Mouse (Mus musculus): ENCODE measurements around the gene Pram1. TPM values are rescaled to one million over a fixed set of nuclear protein-coding genes. Genes with fewer than 3 reads are reported as not detected.
A peak's percentile ranks its signal among the peaks of the same experiment; 100 is the strongest.

The Pram1 gene
- polyA plus RNA-seq, 1 experiment, result 0.82 TPM

- DNase-seq (ENCODE audit: low read depth), result no peak
- no peak for TF ChIP-seq CTCF (IDR thresholded peaks at IDR 0.05; ENCODE audit: borderline replicate concordance, extremely low read depth, insufficient read depth, insufficient read length)
- no peak for TF ChIP-seq POLR2A (IDR thresholded peaks at IDR 0.05; ENCODE audit: borderline replicate concordance, extremely low read depth, insufficient read depth, insufficient read length, poor library complexity, severe bottlenecking)
These were observed 36.0 kb downstream of the Pram1 start for GRCm38 (mm10) chr17:33673837-33674236.

GRCm38 (mm10) chr17:33675452-33675851 lies 37.6 kb downstream of the Pram1 start:
- TF ChIP-seq POLR2A (IDR thresholded peaks at IDR 0.05; ENCODE audit: borderline replicate concordance, extremely low read depth, insufficient read depth, insufficient read length, poor library complexity, severe bottlenecking), result no peak
- no peak for TF ChIP-seq CTCF (IDR thresholded peaks at IDR 0.05; ENCODE audit: borderline replicate concordance, extremely low read depth, insufficient read depth, insufficient read length)
- DNase-seq (ENCODE audit: low read depth), result no peak

- TF ChIP-seq POLR2A (IDR thresholded peaks at IDR 0.05; ENCODE audit: borderline replicate concordance, extremely low read depth, insufficient read depth, insufficient read length, poor library complexity, severe bottlenecking) (no peak), CTCF (IDR thresholded peaks at IDR 0.05; ENCODE audit: borderline replicate concordance, extremely low read depth, insufficient read depth, insufficient read length) (no peak)
These were observed 38.2 kb downstream of the Pram1 start for GRCm38 (mm10) chr17:33676086-33676485.

GRCm38 (mm10) chr17:33678771-33679170 lies 40.9 kb downstream of the Pram1 start:
- TF ChIP-seq CTCF (IDR thresholded peaks at IDR 0.05; ENCODE audit: borderline replicate concordance, extremely low read depth, insufficient read depth, insufficient read length) (no peak), POLR2A (IDR thresholded peaks at IDR 0.05; ENCODE audit: borderline replicate concordance, extremely low read depth, insufficient read depth, insufficient read length, poor library complexity, severe bottlenecking) (no peak)
- DNase-seq (ENCODE audit: low read depth), result no peak

More at GRCm38 (mm10) chr17:33676086-33676485, 38.2 kb downstream of the Pram1 start:
- no peak for DNase-seq (ENCODE audit: low read depth)

GRCm38 (mm10) chr17:33681767-33682166 lies 43.9 kb downstream of the Pram1 start:
- DNase-seq (ENCODE audit: low read depth), result no peak

GRCm38 (mm10) chr17:33684671-33685231 lies 46.9 kb downstream of the Pram1 start:
- DNase-seq (ENCODE audit: low read depth), result peak; percentile 89
- no peak for TF ChIP-seq POLR2A (IDR thresholded peaks at IDR 0.05; ENCODE audit: borderline replicate concordance, extremely low read depth, insufficient read depth, insufficient read length, poor library complexity, severe bottlenecking)
- peak; percentile 53; the same call in 1 of the 2 replicates for TF ChIP-seq CTCF (IDR thresholded peaks at IDR 0.05; ENCODE audit: borderline replicate concordance, extremely low read depth, insufficient read depth, insufficient read length)

More at GRCm38 (mm10) chr17:33681767-33682166, 43.9 kb downstream of the Pram1 start:
- TF ChIP-seq POLR2A (IDR thresholded peaks at IDR 0.05; ENCODE audit: borderline replicate concordance, extremely low read depth, insufficient read depth, insufficient read length, poor library complexity, severe bottlenecking) (no peak), CTCF (IDR thresholded peaks at IDR 0.05; ENCODE audit: borderline replicate concordance, extremely low read depth, insufficient read depth, insufficient read length) (no peak)

- TF ChIP-seq CTCF (IDR thresholded peaks at IDR 0.05; ENCODE audit: borderline replicate concordance, extremely low read depth, insufficient read depth, insufficient read length), result no peak
- peak; percentile 70; the same call in 1 of the 2 replicates for TF ChIP-seq POLR2A (IDR thresholded peaks at IDR 0.05; ENCODE audit: borderline replicate concordance, extremely low read depth, insufficient read depth, insufficient read length, poor library complexity, severe bottlenecking)
- DNase-seq (ENCODE audit: low read depth), result peak; percentile 99
These were observed 47.4 kb downstream of the Pram1 start for GRCm38 (mm10) chr17:33685249-33685653.

GRCm38 (mm10) chr17:33686760-33687159 lies 48.9 kb downstream of the Pram1 start, which contains the start of gene Hnrnpm:
Gene Hnrnpm, minus strand, starts transcription at chr17:33686860.
- no peak for DNase-seq (ENCODE audit: low read depth)
- TF ChIP-seq POLR2A (IDR thresholded peaks at IDR 0.05; ENCODE audit: borderline replicate concordance, extremely low read depth, insufficient read depth, insufficient read length, poor library complexity, severe bottlenecking), result no peak
- no peak for TF ChIP-seq CTCF (IDR thresholded peaks at IDR 0.05; ENCODE audit: borderline replicate concordance, extremely low read depth, insufficient read depth, insufficient read length)

Other genes with a start within 250 kb of the Pram1 start
- gene Zfp101, start 243.4 kb upstream of the Pram1 start, polyA plus RNA-seq (2012; rRNA removed), result 12.6 and 16.0 TPM in 2 replicates
- gene Actl9, start 205.2 kb upstream of the Pram1 start, polyA plus RNA-seq (2012; rRNA removed), result 0.15 and 0.29 TPM in 2 replicates
- gene Adamts10, start 113.9 kb upstream of the Pram1 start, polyA plus RNA-seq (2012; rRNA removed), result 107 and 121 TPM in 2 replicates
- 0.98 and 1.6 TPM in 2 replicates for gene Myo1f, start 82.3 kb upstream of the Pram1 start, polyA plus RNA-seq (2012; rRNA removed)
- 120 and 156 TPM in 2 replicates for gene Zfp414, start 9.0 kb upstream of the Pram1 start, polyA plus RNA-seq (2012; rRNA removed)
- gene Hnrnpm, start 48.8 kb downstream of the Pram1 start, polyA plus RNA-seq (2012; rRNA removed), result 206 and 243 TPM in 2 replicates
- 59.3 and 65.7 TPM in 2 replicates for gene March2, start 80.6 kb downstream of the Pram1 start, polyA plus RNA-seq (2012; rRNA removed)
- 633 and 642 TPM in 2 replicates for gene Rab11b, start 122.5 kb downstream of the Pram1 start, polyA plus RNA-seq (2012; rRNA removed)
- gene Angptl4, start 143.8 kb downstream of the Pram1 start, polyA plus RNA-seq (2012; rRNA removed), result 9.8 and 10.6 TPM in 2 replicates
- 50.7 and 61.9 TPM in 2 replicates for gene Kank3, start 172.5 kb downstream of the Pram1 start, polyA plus RNA-seq (2012; rRNA removed)
- gene Rps28, start 186.5 kb downstream of the Pram1 start, polyA plus RNA-seq (2012; rRNA removed), result 1,048 and 1,174 TPM in 2 replicates
- gene Ndufa7, start 186.5 kb downstream of the Pram1 start, polyA plus RNA-seq (2012; rRNA removed), result 327 and 425 TPM in 2 replicates
- 41.6 and 49.6 TPM in 2 replicates for gene Cd320, start 205.0 kb downstream of the Pram1 start, polyA plus RNA-seq (2012; rRNA removed)
- not detected in 2 replicates for gene Gm7029, start 235.8 kb downstream of the Pram1 start, polyA plus RNA-seq (2012; rRNA removed)

Data from brain, embryonic 14.5 days (tissue).